Mouse (Mus musculus) lung, embryonic 14.5 days (tissue): Measurements from ENCODE around the gene Utp11. TPM values are rescaled to one million over a fixed set of nuclear protein-coding genes. Genes with fewer than 3 reads are reported as not detected.

Experiments
- ATAC-seq: fragments of 200-750 bp; cut with Nextera tagmentation; 2 replicates; pipeline ENCODE4 v1.8.0; 2017; ENCODE audit warnings: mild to moderate bottlenecking, moderate TSS enrichment, moderate library complexity; ENCODE audit not compliant: insufficient read depth
- DNase-seq: peaks from one replicate; pipeline ENCODE4 v3.0.0-alpha.2; 2015
- H3K27ac ChIP-seq: fragments of 300-500 bp; sonication (generic); 2 replicates; pipeline ENCODE4 v1.5.1; 2014; ENCODE audit warnings: low read depth, mild to moderate bottlenecking, moderate library complexity
- H3K27me3 ChIP-seq: fragments of 300-500 bp; sonication (generic); 2 replicates; pipeline ENCODE4 v1.6.1; 2014; ENCODE audit warnings: low read length, control low read depth; ENCODE audit not compliant: insufficient read depth
- H3K36me3 ChIP-seq: fragments of 300-500 bp; sonication (generic); 2 replicates; pipeline ENCODE4 v1.6.1; 2014; ENCODE audit warnings: control low read depth; ENCODE audit not compliant: insufficient read depth
- H3K4me1 ChIP-seq: fragments of 300-500 bp; sonication (generic); 2 replicates; pipeline ENCODE4 v1.6.1; 2014; ENCODE audit warnings: antibody characterized with exemption, control low read depth; ENCODE audit not compliant: insufficient read depth
- H3K4me2 ChIP-seq: fragments of 300-500 bp; sonication (generic); 2 replicates; pipeline ENCODE4 v1.6.1; 2014; ENCODE audit warnings: mild to moderate bottlenecking
- H3K4me3 ChIP-seq: fragments of 300-500 bp; sonication (generic); 2 replicates; pipeline ENCODE4 v1.5.1; 2014; ENCODE audit warnings: low read depth, low read length
- H3K9ac ChIP-seq: fragments of 300-500 bp; sonication (generic); 2 replicates; pipeline ENCODE4 v1.6.1; 2014
- H3K9me3 ChIP-seq: fragments of 300-500 bp; sonication (generic); 2 replicates; pipeline ENCODE4 v1.6.1; 2016; ENCODE audit warnings: low read depth, low read length, control low read depth
- CTCF ChIP-seq: IDR thresholded peaks from 2 replicates; pipeline ENCODE4 v1.5.1; 2016; ENCODE audit warnings: antibody characterized with exemption, low read depth
- WGBS: fragments of 180-500 bp; shearing (Covaris S2); extraction: QIAGEN DNeasy Blood & Tissue Kit; methylation state at CpG from one replicate; pipeline ENCODE4 v1.1.7; 2014; 5-methylcytosine and 5-hydroxymethylcytosine counted together
- polyA plus RNA-seq: library from polyadenylated mRNA; unstranded; fragments of >200 nt; fragmentation: Nextera tagmentation; extraction: Ambion mirVana; gene quantifications from 2 replicates; pipeline ENCODE4 v1.2.1, GENCODE M21; 2014

Utp11 gene
- polyA plus RNA-seq, 1 experiment from 2014 or later, result 59.0 TPM

- no peak for TF ChIP-seq CTCF
- peak overlapping the region; percentile 37; the same call in 1 of the 2 replicates for H3K4me2 ChIP-seq
- no peak overlapping the region for H3K27ac ChIP-seq
- H3K4me3 ChIP-seq, result no peak overlapping the region
- DNase-seq (no peak), ATAC-seq (no peak)
- peaks cover 4% of the 10 kb centered on the region; the same call in 1 of the 2 replicates for H3K4me1 ChIP-seq
- WGBS, result 13% methylated on average over 18 of the region's 18 CpGs
- peaks cover 8% of the 10 kb centered on the region; the same call in 1 of the 2 replicates for H3K27me3 ChIP-seq
- no peaks in the 10 kb centered on the region for H3K36me3 ChIP-seq
- H3K9ac ChIP-seq, result no peak overlapping the region
- H3K9me3 ChIP-seq, result no peaks in the 10 kb centered on the region
Measured at GRCm38 (mm10) chr4:124695786-124696516, 2.6 kb upstream of the Utp11 start.

- WGBS, result 84% methylated on average over 2 of the region's 2 CpGs
- ATAC-seq (no peak), DNase-seq (no peak)
- Histone ChIP-seq H3K4me2 (no peak overlapping the region), H3K27ac (no peak overlapping the region), H3K4me1 (peaks cover 2% of the 10 kb centered on the region; the same call in 1 of the 2 replicates), H3K4me3 (no peak overlapping the region), H3K9ac (no peak overlapping the region), H3K9me3 (no peaks in the 10 kb centered on the region), H3K27me3 (peaks cover 8% of the 10 kb centered on the region; the same call in 1 of the 2 replicates), H3K36me3 (0 out of 2 replicates have a peak, but pooled peaks cover under 1% of the 10 kb centered on the region)
- TF ChIP-seq CTCF, result no peak
Measured at GRCm38 (mm10) chr4:124694572-124694971, 1.2 kb upstream of the Utp11 start.

- peak; percentile 6; the same call in 1 of the 2 replicates for ATAC-seq
- H3K36me3 ChIP-seq, result peaks cover 18% of the 10 kb centered on the region
- peak overlapping the region; percentile 90 for H3K4me2 ChIP-seq
- peak overlapping the region; percentile 75; the same call in 1 of the 2 replicates for H3K27ac ChIP-seq
- H3K4me1 ChIP-seq, result peaks cover 2% of the 10 kb centered on the region; the same call in 1 of the 2 replicates
- H3K9ac ChIP-seq, result peak overlapping the region; percentile 92; the same call in 1 of the 2 replicates
- peaks cover 8% of the 10 kb centered on the region; the same call in 1 of the 2 replicates for H3K27me3 ChIP-seq
- H3K4me3 ChIP-seq, result peak overlapping the region; percentile 87
- 51% methylated on average over 3 of the region's 3 CpGs for WGBS
- H3K9me3 ChIP-seq, result no peaks in the 10 kb centered on the region
- peak; percentile 49 for DNase-seq
- TF ChIP-seq CTCF, result peak; percentile 28; the same call in 1 of the 2 replicates
Measured at GRCm38 (mm10) chr4:124692416-124692861, 961 bp downstream of the Utp11 start.

- peaks cover 21% of the 10 kb centered on the region for H3K36me3 ChIP-seq
- DNase-seq (no peak), ATAC-seq (no peak)
- H3K27ac ChIP-seq, result no peak overlapping the region
- H3K4me2 ChIP-seq, result no peak overlapping the region
- H3K9ac ChIP-seq, result no peak overlapping the region
- H3K9me3 ChIP-seq, result no peaks in the 10 kb centered on the region
- peaks cover 8% of the 10 kb centered on the region; the same call in 1 of the 2 replicates for H3K27me3 ChIP-seq
- no peak for TF ChIP-seq CTCF
- peaks cover 2% of the 10 kb centered on the region; the same call in 1 of the 2 replicates for H3K4me1 ChIP-seq
- no peak overlapping the region for H3K4me3 ChIP-seq
- 83% methylated on average over 8 of the region's 8 CpGs for WGBS
Measured at GRCm38 (mm10) chr4:124691455-124691854, 1.9 kb downstream of the Utp11 start.

GRCm38 (mm10) chr4:124685897-124686402 lies 7.5 kb downstream of the Utp11 start:
- no peak for TF ChIP-seq CTCF
- Histone ChIP-seq H3K36me3 (peaks cover 70% of the 10 kb centered on the region), H3K27me3 (no peaks in the 10 kb centered on the region), H3K9ac (no peak overlapping the region), H3K4me3 (no peak overlapping the region), H3K9me3 (no peaks in the 10 kb centered on the region), H3K4me2 (no peak overlapping the region), H3K27ac (no peak overlapping the region), H3K4me1 (no peaks in the 10 kb centered on the region)
- DNase-seq, result peak; percentile 54
- ATAC-seq, result peak; percentile 15; the same call in 1 of the 2 replicates
- WGBS, result 40% methylated on average over 8 of the region's 8 CpGs

- Histone ChIP-seq H3K4me3 (no peak overlapping the region), H3K4me2 (no peak overlapping the region), H3K36me3 (peaks cover 75% of the 10 kb centered on the region), H3K27me3 (no peaks in the 10 kb centered on the region), H3K27ac (no peak overlapping the region), H3K4me1 (no peaks in the 10 kb centered on the region), H3K9me3 (no peaks in the 10 kb centered on the region), H3K9ac (no peak overlapping the region)
- DNase-seq (peak; percentile 59), ATAC-seq (peak; percentile 16; the same call in 1 of the 2 replicates)
- no peak for TF ChIP-seq CTCF
- 46% methylated on average over 8 of the region's 8 CpGs for WGBS
Measured at GRCm38 (mm10) chr4:124685453-124685852, 7.9 kb downstream of the Utp11 start.

- WGBS, result 61% methylated on average over 4 of the region's 4 CpGs
- ATAC-seq (no peak), DNase-seq (peak; percentile 34)
- Histone ChIP-seq H3K4me2 (no peak overlapping the region), H3K27ac (no peak overlapping the region), H3K9me3 (no peaks in the 10 kb centered on the region), H3K9ac (no peak overlapping the region), H3K27me3 (no peaks in the 10 kb centered on the region), H3K4me1 (no peaks in the 10 kb centered on the region), H3K4me3 (no peak overlapping the region), H3K36me3 (peaks cover 80% of the 10 kb centered on the region)
- TF ChIP-seq CTCF, result peak; percentile 38
Measured at GRCm38 (mm10) chr4:124685004-124685403, 8.4 kb downstream of the Utp11 start.
